In the genomic region with DNA sequence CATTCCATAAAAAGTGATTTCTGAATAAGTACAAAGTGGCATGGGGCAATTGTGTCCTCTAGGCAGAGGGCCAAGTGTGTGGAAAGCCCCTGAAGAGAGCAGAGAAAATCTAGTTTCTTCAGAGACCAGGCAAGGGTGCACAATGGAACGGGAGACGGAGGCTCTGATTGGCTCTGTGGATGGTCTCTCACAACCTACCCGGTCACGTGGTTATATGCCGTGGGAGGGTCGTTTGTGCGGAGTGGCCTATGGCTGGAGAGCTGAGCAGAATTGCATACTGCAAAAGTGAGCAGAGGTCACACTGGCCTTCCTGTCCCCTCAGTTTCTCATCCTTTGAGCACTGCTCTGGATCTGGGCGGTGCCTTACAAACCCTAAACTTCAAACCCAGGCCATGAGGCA, we compare ENCODE assay signal across 11 mouse cellular contexts. TPM values are rescaled to one million over a fixed set of nuclear protein-coding genes. Genes with fewer than 3 reads are reported as not detected.
DNase-seq lines count a peak whose midpoint lies in the region; ATAC-seq and TF ChIP-seq lines count a peak whose summit lies in the region.
"Had no signal": no experiment of that assay in that cellular context is flagged by ENCODE, and none has a peak within 500 bp of the region (broad histone marks: within the 10 kb centered on the region; RNA-seq: fewer than 3 reads in every experiment).

No protein-coding gene starts in this region.

- H3K9ac ChIP-seq in hindbrain, embryonic 16.5 days (ENCODE audit: low read depth, low read length) = no peak overlapping the region
- peak overlapping the region; percentile 75 for H3K9ac ChIP-seq in ES-Bruce4 (ENCODE audit: low read depth, poor library complexity, severe bottlenecking)
- H3K9ac ChIP-seq in liver, postnatal 0 days (replicated peaks) = no peak overlapping the region
- H3K9ac ChIP-seq: embryonic facial prominence, embryonic 12.5 days; limb, embryonic 15.5 days had no signal

- no peak for TF ChIP-seq EP300 in ES-Bruce4 (IDR thresholded peaks at IDR 0.05; ENCODE audit: insufficient read depth, low read depth, low read length)
- no peak for TF ChIP-seq EP300 in liver, postnatal 0 days (IDR thresholded peaks at IDR 0.05; ENCODE audit: low read depth)

- WGBS in hindbrain, embryonic 10.5 days = 74% methylated on average over 8 of the region's 8 CpGs
- WGBS in hindbrain, embryonic 16.5 days = 77% methylated on average over 8 of the region's 8 CpGs
- 53% methylated on average over 8 of the region's 8 CpGs for WGBS in liver, postnatal 0 days (ENCODE audit: insufficient replicate concordance)

- peaks cover 32% of the 10 kb centered on the region for H3K27me3 ChIP-seq in hindbrain, embryonic 10.5 days (ENCODE audit: insufficient read depth, poor library complexity, severe bottlenecking)
- H3K27me3 ChIP-seq in hindbrain, embryonic 16.5 days (replicated peaks; ENCODE audit: control insufficient read depth, insufficient read depth, low read length) = no peaks in the 10 kb centered on the region
- H3K27me3 ChIP-seq in ES-Bruce4 (ENCODE audit: control insufficient read depth, insufficient read depth, low read length, poor library complexity, severe bottlenecking) = no peaks in the 10 kb centered on the region
- no peaks in the 10 kb centered on the region for H3K27me3 ChIP-seq in liver, postnatal 0 days (ENCODE audit: insufficient read depth, low read length)
- H3K27me3 ChIP-seq: embryonic facial prominence, embryonic 12.5 days; limb, embryonic 15.5 days had no signal

- no peaks in the 10 kb centered on the region for H3K36me3 ChIP-seq in hindbrain, embryonic 10.5 days
- H3K36me3 ChIP-seq in hindbrain, embryonic 16.5 days (ENCODE audit: control insufficient read depth, insufficient read depth, low read length) = no peaks in the 10 kb centered on the region
- H3K36me3 ChIP-seq in ES-Bruce4 (ENCODE audit: control insufficient read depth, insufficient read depth, low read length, poor library complexity, severe bottlenecking) = no peaks in the 10 kb centered on the region
- H3K36me3 ChIP-seq in liver, postnatal 0 days (replicated peaks; ENCODE audit: insufficient read depth, low read length) = no peaks in the 10 kb centered on the region
- H3K36me3 ChIP-seq: embryonic facial prominence, embryonic 12.5 days; limb, embryonic 15.5 days had no signal

- peak overlapping the region; percentile 57 for H3K27ac ChIP-seq in hindbrain, embryonic 10.5 days
- no peak overlapping the region for H3K27ac ChIP-seq in hindbrain, embryonic 16.5 days (ENCODE audit: low read depth, low read length)
- H3K27ac ChIP-seq in ES-Bruce4 (ENCODE audit: insufficient read depth, low read length) = peak overlapping the region; percentile 76
- peak overlapping the region; percentile 31; the same call in 1 of the 2 replicates for H3K27ac ChIP-seq in bone marrow macrophage, adult 2 months (ENCODE audit: insufficient read depth, low read depth, low read length)
- H3K27ac ChIP-seq in liver, postnatal 0 days (ENCODE audit: low read depth) = 0 out of 2 replicates have a peak overlapping the region, but pooled peaks have one; percentile 22
- H3K27ac ChIP-seq: embryonic facial prominence, embryonic 12.5 days; limb, embryonic 15.5 days had no signal

- peaks cover 34% of the 10 kb centered on the region for H3K4me1 ChIP-seq in hindbrain, embryonic 10.5 days (replicated peaks)
- peaks cover 8% of the 10 kb centered on the region for H3K4me1 ChIP-seq in hindbrain, embryonic 16.5 days (ENCODE audit: control insufficient read depth, insufficient read depth, low read depth, low read length)
- H3K4me1 ChIP-seq in ES-Bruce4 (ENCODE audit: control insufficient read depth, insufficient read depth, low read length) = peaks cover 2% of the 10 kb centered on the region
- peaks cover 51% of the 10 kb centered on the region for H3K4me1 ChIP-seq in bone marrow macrophage, adult 2 months (ENCODE audit: control insufficient read depth, insufficient read depth, low read length)
- H3K4me1 ChIP-seq in liver, postnatal 0 days (ENCODE audit: insufficient read depth) = peaks cover 7% of the 10 kb centered on the region

- no peaks in the 10 kb centered on the region for H3K9me3 ChIP-seq in hindbrain, embryonic 10.5 days
- no peaks in the 10 kb centered on the region for H3K9me3 ChIP-seq in hindbrain, embryonic 16.5 days (ENCODE audit: control insufficient read depth, low read length)
- no peaks in the 10 kb centered on the region for H3K9me3 ChIP-seq in ES-Bruce4 (replicated peaks; ENCODE audit: control insufficient read depth, insufficient read depth, low read length, poor library complexity, severe bottlenecking)
- no peaks in the 10 kb centered on the region for H3K9me3 ChIP-seq in liver, postnatal 0 days (ENCODE audit: low read length)
- H3K9me3 ChIP-seq: embryonic facial prominence, embryonic 12.5 days; limb, embryonic 15.5 days had no signal

- no peak for TF ChIP-seq POLR2A in ES-Bruce4 (IDR thresholded peaks at IDR 0.05; ENCODE audit: insufficient read depth, low read length)
- no peak for TF ChIP-seq POLR2A in bone marrow macrophage, adult 2 months (IDR thresholded peaks at IDR 0.05; ENCODE audit: borderline replicate concordance, low read depth, low read length)

- TF ChIP-seq CTCF in ES-Bruce4 (IDR thresholded peaks at IDR 0.05; ENCODE audit: low read depth, low read length) = no peak
- TF ChIP-seq CTCF in bone marrow macrophage, adult 2 months (IDR thresholded peaks at IDR 0.05; ENCODE audit: low read depth, low read length) = no peak
- TF ChIP-seq CTCF in liver, postnatal 0 days (IDR thresholded peaks at IDR 0.05; ENCODE audit: low read depth) = no peak

- ATAC-seq in hindbrain, embryonic 16.5 days = no peak
- ATAC-seq in liver, postnatal 0 days = peak; percentile 38; the same call in 1 of the 2 replicates
- ATAC-seq: inflammation-experienced regulatory T-cells, adult 6 months had no signal

- no peak overlapping the region for H3K4me3 ChIP-seq in hindbrain, embryonic 10.5 days
- no peak overlapping the region for H3K4me3 ChIP-seq in hindbrain, embryonic 16.5 days (ENCODE audit: low read length)
- peak overlapping the region; percentile 63 for H3K4me3 ChIP-seq in ES-Bruce4 (ENCODE audit: low read depth, low read length)
- no peak overlapping the region for H3K4me3 ChIP-seq in bone marrow macrophage, adult 2 months (ENCODE audit: insufficient read depth, low read length)
- no peak overlapping the region for H3K4me3 ChIP-seq in liver, postnatal 0 days (ENCODE audit: low read depth, low read length)
- H3K4me3 ChIP-seq: embryonic facial prominence, embryonic 12.5 days; limb, embryonic 15.5 days had no signal

- peak; percentile 36 for DNase-seq in hindbrain, embryonic 10.5 days (ENCODE audit: low spot score)
- no peak for DNase-seq in liver, postnatal 0 days
- DNase-seq in layer of hippocampus, postnatal 14 days (ENCODE audit: low spot score in 2 of 2) = no peak
- DNase-seq in ovary, adult 18-20 months (ENCODE audit: low spot score) = no peak
- DNase-seq in ovary, postnatal 14 days (ENCODE audit: low spot score) = no peak

- no peak overlapping the region for H3K4me2 ChIP-seq in hindbrain, embryonic 16.5 days (ENCODE audit: low read length)
- H3K4me2 ChIP-seq in liver, postnatal 0 days (ENCODE audit: low read depth, low read length) = no peak overlapping the region
- H3K4me2 ChIP-seq: embryonic facial prominence, embryonic 12.5 days; limb, embryonic 15.5 days had no signal

RNA-seq across cellular contexts. Expression of gene Itga6, which starts 5.9 kb away (rescaled TPM):
- polyA plus RNA-seq in hindbrain, embryonic 10.5 days (2016; fragmentation: Nextera tagmentation; extraction: Ambion mirVana) = 19.5 and 28.0 TPM in 2 replicates
- 21.1 and 25.5 TPM in 2 replicates for polyA plus RNA-seq in hindbrain, embryonic 16.5 days (2015; fragmentation: Nextera tagmentation; extraction: Ambion mirVana)
- 143 and 151 TPM in 2 replicates for polyA plus RNA-seq in ES-Bruce4 (2011; ENCODE audit: insufficient read depth, insufficient read length, low read depth, missing spikeins)
- polyA plus RNA-seq in bone marrow macrophage, adult 2 months (2012; ENCODE audit: insufficient read depth, insufficient read length, missing spikeins) = 144 and 160 TPM in 2 replicates
- polyA plus RNA-seq in liver, postnatal 0 days (2015; fragmentation: Nextera tagmentation; extraction: Ambion mirVana) = 7.5 and 7.7 TPM in 2 replicates
- 10 to 100 TPM; 38.9 to 39.4 TPM for total RNA-seq in layer of hippocampus, postnatal 14 days (2021)
